Mouse (Mus musculus): ENCODE measurements at regions not wholly inside any gene's neighbourhood (a gene's known extent, or its start where the extent isn't known, plus 50 kb on each side); places are given as distances from the start of the nearest gene placed in this dataset.

DNA sequence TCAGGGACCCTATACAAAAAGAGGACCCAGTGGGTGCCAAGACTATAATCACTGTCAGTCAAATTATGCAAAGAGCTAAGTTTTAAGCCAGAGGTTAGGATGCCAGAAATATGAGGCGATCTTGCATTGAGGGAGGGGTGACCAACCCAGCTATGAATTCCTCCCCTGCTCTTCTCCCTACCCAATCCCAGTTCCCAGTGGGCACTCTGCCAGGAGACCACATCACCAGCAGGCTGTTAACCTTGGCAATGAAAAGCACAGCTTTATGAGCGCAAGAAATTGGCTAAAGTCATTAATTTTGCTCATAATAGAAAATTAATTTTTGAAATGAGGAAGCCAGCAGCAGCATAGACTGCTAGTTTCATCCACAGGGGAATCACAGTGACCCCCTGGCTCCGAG, 65.7 kb upstream of the B3gat1 start:
- dilution Hi-C loops (cut with MboI; ENCODE audit: extremely low pct_ligation_motif_present, extremely low pct_unique_long_range_greater_than_20kb, low sequenced_read_pairs), result no loop called here

DNA sequence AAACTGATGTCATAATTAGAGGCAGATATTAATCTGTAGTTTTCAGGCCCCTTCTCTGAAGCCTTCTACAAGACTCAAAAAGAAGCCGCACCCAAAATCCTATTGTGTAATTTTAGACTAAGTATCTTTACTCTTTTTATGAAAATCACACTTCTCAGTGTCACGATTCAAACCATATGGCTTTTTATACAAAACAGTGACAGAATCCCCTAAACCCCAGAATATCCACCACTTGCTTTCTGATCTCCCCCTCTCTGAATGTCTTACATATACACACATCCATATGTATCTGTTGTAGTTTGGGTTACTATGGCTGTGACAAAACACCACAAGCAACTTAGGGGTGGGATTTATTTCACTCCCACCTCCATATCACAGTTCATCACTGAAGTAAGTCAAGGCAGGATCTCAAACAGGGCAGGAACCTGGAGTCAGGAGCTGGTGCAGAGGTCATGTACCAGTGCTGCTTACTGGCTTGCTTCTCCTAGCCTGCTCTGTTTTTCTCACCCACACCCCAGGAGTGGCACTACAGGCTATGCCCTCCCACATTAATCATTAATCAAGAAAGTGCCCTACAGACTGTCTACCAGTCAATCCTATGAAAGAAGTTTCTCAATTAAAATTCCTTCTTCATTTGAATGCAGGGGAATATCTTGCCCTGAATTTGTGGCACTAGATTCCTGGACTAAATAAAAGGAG, 59.3 kb upstream of the B3gat1 start:
- DNase-seq (ENCODE audit: extremely low read depth), result no peak
- H3K4me3 ChIP-seq (replicated peaks in 1 of 3; ENCODE audit: low read depth in 2 of 3, low read length in 2 of 3, poor library complexity in 1 of 3), result no peak overlapping the region
- dilution Hi-C loops (cut with MboI; ENCODE audit: extremely low pct_ligation_motif_present, extremely low pct_unique_long_range_greater_than_20kb, low sequenced_read_pairs), result no loop called here
- H3K4me2 ChIP-seq (ENCODE audit: insufficient read depth, low read depth, poor library complexity, severe bottlenecking), result no peak overlapping the region
- in situ Hi-C loops (cut with MboI; ENCODE audit: low pct_ligation_motif_present, low pct_unique_long_range_greater_than_20kb, low sequenced_read_pairs), result no loop called here
- no peaks in the 10 kb centered on the region for H3K36me3 ChIP-seq (replicated peaks in 1 of 2; ENCODE audit: control insufficient read depth in 1 of 2, insufficient read depth in 1 of 2, low read length in 1 of 2)
- H3K27me3 ChIP-seq (replicated peaks), result no peaks in the 10 kb centered on the region
- H3K9me3 ChIP-seq (replicated peaks; ENCODE audit: low read length), result no peaks in the 10 kb centered on the region
- peaks cover 0 to 12% of the 10 kb centered on the region in 2 experiments; a peak in 1 of 4 replicates for H3K4me1 ChIP-seq (ENCODE audit: control insufficient read depth in 1 of 2, insufficient read depth in 2 of 2)
- no peak overlapping the region for H3K9ac ChIP-seq (ENCODE audit: insufficient read depth, low read depth)
- TF ChIP-seq JUND (conservative IDR thresholded peaks at IDR 0.05; ENCODE audit: low read depth, low read length) (no peak), BHLHE40 (IDR thresholded peaks at IDR 0.05; ENCODE audit: low read depth, low read length) (no peak), E2F4 (IDR thresholded peaks at IDR 0.05; ENCODE audit: insufficient replicate concordance, low read depth, low read length) (no peak), ZC3H11A (IDR thresholded peaks at IDR 0.05; ENCODE audit: low read depth, low read length) (no peak), CHD1 (IDR thresholded peaks at IDR 0.05; ENCODE audit: low read depth, low read length) (no peak), RCOR1 (conservative IDR thresholded peaks at IDR 0.05; ENCODE audit: low read depth, low read length) (no peak), HCFC1 (IDR thresholded peaks at IDR 0.05; ENCODE audit: low read depth, low read length) (no peak), NRF1 (IDR thresholded peaks at IDR 0.05; ENCODE audit: low read depth, low read length) (no peak), GABPA (IDR thresholded peaks at IDR 0.05; ENCODE audit: insufficient replicate concordance, low read depth, low read length) (no peak)
- no peak overlapping the region for H3K27ac ChIP-seq (ENCODE audit: insufficient read depth, low read depth)
- no peaks in the 10 kb centered on the region for H3K79me2 ChIP-seq (replicated peaks; ENCODE audit: control insufficient read depth, extremely low read depth, insufficient read depth, poor library complexity, severe bottlenecking)

More for the DNA sequence above, 65.7 kb upstream of the B3gat1 start:
- Histone ChIP-seq H3K4me3 (replicated peaks in 1 of 3; ENCODE audit: low read depth in 2 of 3, low read length in 2 of 3, poor library complexity in 1 of 3) (no peak overlapping the region), H3K9me3 (replicated peaks; ENCODE audit: low read length) (no peaks in the 10 kb centered on the region), H3K36me3 (replicated peaks in 1 of 2; ENCODE audit: control insufficient read depth in 1 of 2, insufficient read depth in 1 of 2, low read length in 1 of 2) (no peaks in the 10 kb centered on the region), H3K27me3 (replicated peaks) (no peaks in the 10 kb centered on the region), H3K4me2 (ENCODE audit: insufficient read depth, low read depth, poor library complexity, severe bottlenecking) (no peak overlapping the region), H3K79me2 (replicated peaks; ENCODE audit: control insufficient read depth, extremely low read depth, insufficient read depth, poor library complexity, severe bottlenecking) (no peaks in the 10 kb centered on the region), H3K9ac (ENCODE audit: insufficient read depth, low read depth) (no peak overlapping the region), H3K4me1 (ENCODE audit: control insufficient read depth in 1 of 2, insufficient read depth in 2 of 2) (no peaks in the 10 kb centered on the region), H3K27ac (ENCODE audit: insufficient read depth, low read depth) (no peak overlapping the region)
- no peak for DNase-seq (ENCODE audit: extremely low read depth)
- TF ChIP-seq CHD1 (IDR thresholded peaks at IDR 0.05; ENCODE audit: low read depth, low read length), result no peak
- TF ChIP-seq MAX (IDR thresholded peaks at IDR 0.05; ENCODE audit: low read length), result no peak
- no peak for TF ChIP-seq PAX5 (IDR thresholded peaks at IDR 0.05; ENCODE audit: low read length)
- no peak for TF ChIP-seq MAFK (IDR thresholded peaks at IDR 0.05; ENCODE audit: insufficient replicate concordance, low read length)
- TF ChIP-seq ELF1 (IDR thresholded peaks at IDR 0.05; ENCODE audit: low read depth, low read length), result no peak
- no peak for TF ChIP-seq MEF2A (IDR thresholded peaks at IDR 0.05; ENCODE audit: borderline replicate concordance, low read depth, low read length)
- no peak for TF ChIP-seq USF1 (IDR thresholded peaks at IDR 0.05; ENCODE audit: low read depth, low read length)
- TF ChIP-seq POLR2A (IDR thresholded peaks at IDR 0.05; ENCODE audit: low read depth, low read length), result no peak
- TF ChIP-seq USF2 (conservative IDR thresholded peaks at IDR 0.05; ENCODE audit: low read depth, low read length), result no peak
- TF ChIP-seq ZKSCAN1 (IDR thresholded peaks at IDR 0.05; ENCODE audit: borderline replicate concordance, low read depth, low read length), result no peak
- TF ChIP-seq CHD2 (IDR thresholded peaks at IDR 0.05; ENCODE audit: low read length), result no peak
- in situ Hi-C loops (cut with MboI; ENCODE audit: low pct_ligation_motif_present, low pct_unique_long_range_greater_than_20kb, low sequenced_read_pairs), result no loop called here
